Mouse (Mus musculus): ENCODE data around the gene Gldc.
"Not testable (repeated sequence)": the region's sequence is repeated elsewhere in the genome, so short reads cannot be mapped to it uniquely, and the experiment has no call there.

Gene Gldc

GRCm38 (mm10) chr19:30174919-30175571, at the start of gene Gldc:
TSS of gene Gldc (minus strand) at chr19:30175429.
- DNase-seq (ENCODE audit: low spot score): no peak

- DNase-seq (ENCODE audit: low spot score): not testable (repeated sequence)
Measured at GRCm38 (mm10) chr19:30222593-30222992, 47.4 kb upstream of the Gldc start.

- peak; percentile 13 for DNase-seq (ENCODE audit: low spot score)
Measured at GRCm38 (mm10) chr19:30217335-30217734, 42.1 kb upstream of the Gldc start.

DNA sequence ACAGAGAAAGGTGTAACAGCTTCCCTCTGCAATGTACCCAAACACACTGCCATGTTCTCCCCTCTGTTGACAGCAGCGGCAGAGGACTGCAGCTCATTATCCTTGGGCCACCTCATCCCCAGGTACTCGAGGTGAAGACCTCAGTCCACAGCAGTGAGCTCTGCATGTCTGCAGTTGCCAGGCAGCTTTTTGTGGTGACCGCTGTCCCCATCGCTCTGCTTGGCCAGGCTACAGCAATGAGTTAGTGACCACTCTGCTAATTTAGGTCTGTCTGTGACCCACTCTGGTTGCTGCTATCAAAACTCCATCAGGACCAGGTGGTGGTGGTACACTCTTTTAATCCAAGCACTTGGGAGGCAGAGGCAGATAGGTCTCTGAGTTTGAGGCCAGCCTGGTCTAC, 41.0 kb upstream of the Gldc start:
- no peak for DNase-seq (ENCODE audit: low spot score)

DNA sequence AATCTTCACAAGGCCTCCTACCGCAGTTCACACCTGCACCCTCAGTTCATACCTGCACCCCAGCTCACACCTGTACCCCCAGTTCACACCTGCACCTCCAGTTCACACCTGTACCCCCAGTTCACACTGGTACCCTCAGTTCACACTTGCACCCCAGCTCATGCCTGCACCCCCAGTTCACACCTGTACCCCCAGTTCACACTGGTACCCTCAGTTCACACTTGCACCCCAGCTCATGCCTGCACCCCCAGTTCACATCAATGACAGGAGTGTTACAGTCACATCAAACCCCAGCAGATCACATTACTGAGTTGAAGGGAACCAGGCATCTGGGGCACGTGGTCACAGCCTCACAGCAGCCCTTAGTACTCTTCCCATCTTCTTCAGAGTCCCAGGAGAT, 40.5 kb upstream of the Gldc start:
- not testable (repeated sequence) for DNase-seq (ENCODE audit: low spot score)

GRCm38 (mm10) chr19:30214026-30214425, 38.8 kb upstream of the Gldc start:
- DNase-seq (ENCODE audit: low spot score): no peak

- DNase-seq (ENCODE audit: low spot score): not testable (repeated sequence)
Measured at GRCm38 (mm10) chr19:30209006-30209405, 33.8 kb upstream of the Gldc start.

DNA sequence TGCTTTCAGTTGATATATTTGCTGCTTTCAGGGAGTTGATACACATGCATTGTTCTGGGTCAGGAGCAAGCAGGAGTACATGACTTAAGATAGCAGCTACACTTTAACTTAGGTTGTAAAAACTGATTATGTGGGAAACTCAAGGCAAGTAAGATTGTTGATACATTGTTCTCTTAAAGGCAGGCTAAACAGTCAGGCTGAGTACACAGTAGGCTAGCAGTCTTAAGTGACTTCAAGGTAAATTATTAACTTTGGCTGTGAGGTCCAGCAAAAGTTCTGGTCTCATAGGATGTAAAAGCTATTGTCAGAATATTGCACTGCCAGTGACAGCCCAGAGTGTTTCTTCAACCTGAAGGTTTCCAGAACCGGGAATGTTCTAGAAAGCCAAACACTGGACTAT, 31.8 kb upstream of the Gldc start:
- no peak for DNase-seq (ENCODE audit: low spot score)

GRCm38 (mm10) chr19:30205874-30206273, 30.6 kb upstream of the Gldc start:
- no peak for DNase-seq (ENCODE audit: low spot score)

DNA sequence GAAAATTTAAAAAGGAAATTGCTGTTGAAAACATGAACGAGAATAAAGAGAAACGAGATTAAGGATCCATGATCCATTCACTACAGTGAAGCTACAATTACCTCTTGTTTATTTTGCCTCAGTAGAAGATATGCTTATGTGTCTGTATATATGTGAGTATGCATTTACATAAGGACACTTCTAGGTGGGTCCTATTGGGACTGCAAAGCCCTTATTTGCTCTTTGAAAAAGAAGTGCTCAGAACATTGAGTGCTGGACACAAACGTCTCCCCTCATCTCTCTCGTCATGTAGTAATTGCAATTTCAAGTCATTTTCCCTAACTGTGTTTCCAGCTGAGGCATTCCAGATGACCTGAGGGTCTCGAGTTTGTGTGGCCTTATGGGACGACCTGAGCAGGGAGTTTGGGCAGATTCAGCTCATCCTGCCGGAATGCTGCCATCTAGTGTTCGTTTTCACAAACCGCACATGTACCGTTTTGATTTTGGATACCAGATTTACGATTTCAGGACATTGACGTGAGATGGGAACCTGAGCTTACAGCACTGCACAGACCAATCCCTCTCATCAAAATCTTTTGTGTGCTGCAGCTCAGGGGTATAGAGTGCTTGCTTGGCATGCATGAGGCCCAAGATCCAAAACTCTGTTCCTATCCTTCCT, 30.1 kb upstream of the Gldc start:
- peak; percentile 30 for DNase-seq (ENCODE audit: low spot score)

DNA sequence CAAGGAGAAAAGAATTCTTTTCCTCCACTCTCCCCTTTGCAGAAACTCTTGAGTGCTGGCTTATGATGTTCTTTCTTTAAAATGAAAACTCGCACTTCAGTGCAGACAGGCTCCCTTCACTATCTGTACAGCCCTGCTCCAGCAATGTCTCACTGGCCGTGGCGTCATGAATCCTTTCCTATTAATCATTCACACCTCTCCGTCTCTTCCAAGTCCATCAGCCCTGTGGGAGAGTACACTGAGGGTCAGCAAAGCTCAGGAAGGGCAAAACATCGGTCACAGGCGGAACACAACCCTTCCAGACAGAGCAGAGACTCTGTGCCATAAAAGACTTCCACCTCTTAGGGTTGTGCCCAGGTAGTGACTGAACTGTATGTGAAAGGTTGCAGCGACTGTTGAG, 26.9 kb upstream of the Gldc start:
- no peak for DNase-seq (ENCODE audit: low spot score)

- no peak for DNase-seq (ENCODE audit: low spot score)
Measured at GRCm38 (mm10) chr19:30194999-30195398, 19.8 kb upstream of the Gldc start.

DNA sequence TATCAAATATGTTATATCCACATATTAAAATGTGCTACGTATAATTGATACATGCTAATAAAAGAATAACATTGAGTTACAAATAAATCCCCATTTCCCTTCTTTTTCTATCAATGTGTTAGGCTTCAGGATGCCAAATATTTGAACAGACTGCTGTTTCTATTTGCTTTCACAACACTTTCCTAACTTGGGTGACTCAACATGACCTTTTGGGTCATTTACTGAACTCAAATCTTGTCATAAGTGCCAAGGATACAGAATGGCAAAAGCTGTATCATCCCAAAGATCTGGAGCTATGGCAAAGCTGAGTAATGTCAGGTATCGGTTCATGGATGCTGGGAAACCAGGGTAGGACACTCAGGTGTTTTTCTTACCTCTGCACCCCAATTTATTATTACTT, 12.0 kb upstream of the Gldc start:
- no peak for DNase-seq (ENCODE audit: low spot score)

DNA sequence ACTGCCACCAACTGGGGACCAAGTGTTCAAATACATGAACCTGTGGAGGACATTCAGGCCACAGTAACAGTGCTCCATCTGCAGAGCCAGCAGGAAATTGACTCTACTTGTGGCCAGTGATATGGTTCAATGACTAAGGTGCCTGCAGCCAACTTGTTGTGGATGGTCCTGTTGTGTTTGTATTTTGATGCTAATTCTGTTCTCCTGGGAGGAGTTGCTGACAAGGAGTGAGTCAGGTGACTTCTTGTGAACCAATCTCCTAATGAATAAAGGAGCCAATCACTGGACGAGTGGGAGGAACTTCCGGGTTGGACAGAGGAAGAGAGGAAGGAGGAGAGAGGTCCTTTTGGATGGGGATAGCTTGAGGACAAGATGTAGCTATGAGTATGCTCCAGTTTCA, 10.3 kb upstream of the Gldc start:
- no peak for DNase-seq (ENCODE audit: low spot score)

DNA sequence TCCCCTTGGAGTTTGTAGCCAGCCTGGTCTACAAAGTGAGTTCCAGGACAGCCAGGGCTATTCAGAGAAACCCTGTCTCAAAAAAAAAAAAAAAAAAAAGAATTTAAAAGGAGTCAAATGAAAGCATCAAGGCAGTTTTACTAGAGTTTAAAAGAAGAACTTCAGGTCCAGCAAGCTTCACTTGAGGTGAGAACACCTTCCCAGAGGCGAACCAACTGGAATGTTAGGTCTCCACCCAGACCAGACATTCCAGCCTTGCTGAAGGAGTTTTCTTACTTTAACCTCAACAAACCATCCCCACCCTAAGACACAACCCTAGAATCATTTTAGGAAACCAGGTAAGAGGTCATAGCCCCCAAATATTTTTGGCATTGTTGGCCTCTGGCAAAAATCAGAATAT, 4.8 kb upstream of the Gldc start:
- DNase-seq (ENCODE audit: low spot score): no peak

GRCm38 (mm10) chr19:30174074-30174670, 1.1 kb downstream of the Gldc start:
- DNase-seq (ENCODE audit: low spot score): no peak

DNA sequence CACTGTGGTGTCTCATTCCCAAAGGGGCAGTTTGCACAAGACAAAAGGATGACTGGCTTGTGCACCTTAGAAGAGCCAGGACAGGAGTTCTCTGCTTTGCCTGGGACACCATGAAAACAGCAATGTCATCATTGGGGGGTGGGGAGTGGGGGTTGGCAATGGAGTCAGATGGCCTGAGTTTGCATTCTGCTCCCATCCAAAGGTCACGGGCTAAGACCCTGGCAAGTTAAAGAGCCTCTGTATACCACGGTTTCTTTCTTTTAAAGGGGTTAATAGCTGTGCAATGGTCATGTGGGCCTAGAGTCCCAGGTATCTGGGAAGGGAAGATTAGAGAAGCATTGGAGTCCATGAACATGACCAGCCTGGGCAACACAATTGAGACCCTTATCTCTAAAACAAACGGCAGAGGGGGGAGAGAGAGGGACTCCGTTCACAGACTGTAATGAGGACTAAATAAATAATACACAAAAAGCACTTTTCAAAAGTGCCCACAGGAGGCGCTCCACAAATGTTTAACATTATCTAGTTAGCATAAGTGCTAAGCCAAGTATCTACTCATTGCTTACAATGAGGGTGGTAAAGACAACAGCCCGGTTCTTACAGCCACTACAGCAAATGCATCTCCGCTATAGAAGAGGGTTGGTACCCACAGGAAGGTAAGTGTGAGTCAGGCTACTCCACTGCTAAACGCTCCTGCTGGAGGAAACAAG, 3.7 kb downstream of the Gldc start:
- no peak for DNase-seq (ENCODE audit: low spot score)

- no peak for DNase-seq (ENCODE audit: low spot score)
Measured at GRCm38 (mm10) chr19:30170319-30170718, 4.9 kb downstream of the Gldc start.

- no peak for DNase-seq (ENCODE audit: low spot score)
Measured at GRCm38 (mm10) chr19:30166801-30167505, 8.3 kb downstream of the Gldc start.

- no peak for DNase-seq (ENCODE audit: low spot score)
Measured at GRCm38 (mm10) chr19:30164228-30164627, 11.0 kb downstream of the Gldc start.

DNA sequence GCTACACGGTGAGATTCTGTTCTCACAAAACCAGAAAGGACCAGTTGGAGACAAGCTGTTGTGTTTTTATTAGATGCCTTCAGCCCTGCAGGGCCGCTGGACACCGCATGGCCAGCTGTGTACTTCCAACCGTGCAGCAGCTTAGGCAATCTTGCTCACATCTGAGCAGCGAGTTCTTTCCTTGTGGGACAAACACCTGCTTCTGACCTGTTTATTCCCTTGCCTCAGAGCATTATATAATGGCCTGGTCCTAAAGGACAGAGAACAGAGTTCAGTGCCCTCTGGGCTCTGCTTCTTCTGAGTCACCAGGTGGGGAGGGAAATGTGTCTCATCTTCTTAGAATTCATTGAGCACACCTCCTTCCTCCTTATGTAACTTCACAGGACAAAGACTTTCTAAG, 12.4 kb downstream of the Gldc start:
- DNase-seq (ENCODE audit: low spot score): no peak

- DNase-seq (ENCODE audit: low spot score): no peak
Measured at GRCm38 (mm10) chr19:30160021-30160420, 15.2 kb downstream of the Gldc start.

Measured in c-Kit-positive CD71-positive TER-119-positive erythroid progenitor cells, embryonic 14.5 days (primary cell).